Mouse (Mus musculus) stomach, embryonic 15.5 days (tissue): ENCODE measurements at regions not wholly inside any gene's neighbourhood (a gene's known extent, or its start where the extent isn't known, plus 50 kb on each side); places are given as distances from the start of the nearest gene placed in this dataset.

ENCODE experiments used
- ATAC-seq: fragments of 200-750 bp; cut with Nextera tagmentation; 2 replicates; pipeline ENCODE4 v1.8.0; 2017; ENCODE audit warnings: low read depth, moderate number of reproducible peaks, moderate TSS enrichment; ENCODE audit not compliant: insufficient read depth, low FRiP score
- H3K27ac ChIP-seq: fragments of 300-500 bp; sonication (generic); 2 replicates; pipeline ENCODE4 v1.5.1; 2015; ENCODE audit warnings: mild to moderate bottlenecking, inconsistent platforms
- H3K27me3 ChIP-seq: fragments of 300-500 bp; sonication (generic); replicated peaks from 2 replicates; pipeline ENCODE4 v1.6.1; 2015; ENCODE audit warnings: inconsistent platforms
- H3K36me3 ChIP-seq: fragments of 300-500 bp; sonication (generic); 2 replicates; pipeline ENCODE4 v1.6.1; 2015; ENCODE audit warnings: inconsistent platforms
- H3K4me1 ChIP-seq: fragments of 300-500 bp; sonication (generic); 2 replicates; pipeline ENCODE4 v1.6.1; 2015; ENCODE audit warnings: inconsistent platforms
- H3K4me2 ChIP-seq: fragments of 300-500 bp; sonication (generic); 2 replicates; pipeline ENCODE4 v1.6.1; 2015; ENCODE audit warnings: mild to moderate bottlenecking, inconsistent platforms
- H3K4me3 ChIP-seq: fragments of 300-500 bp; sonication (generic); replicated peaks from 2 replicates; pipeline ENCODE4 v1.5.1; 2015; ENCODE audit warnings: inconsistent platforms
- H3K9ac ChIP-seq: fragments of 300-500 bp; sonication (generic); 2 replicates; pipeline ENCODE4 v1.6.1; 2015; ENCODE audit warnings: inconsistent platforms
- H3K9me3 ChIP-seq: fragments of 300-500 bp; sonication (generic); 2 replicates; pipeline ENCODE4 v1.6.1; 2016; ENCODE audit warnings: inconsistent platforms
- WGBS: fragments of 180-500 bp; shearing (Covaris S2); methylation state at CpG from one replicate; pipeline ENCODE4 v1.1.7; 2015; 5-methylcytosine and 5-hydroxymethylcytosine counted together

GRCm38 (mm10) chr10:96880771-96881170, 264.0 kb downstream of the Btg1 start:
- Histone ChIP-seq H3K27ac (no peak overlapping the region), H3K9me3 (no peaks in the 10 kb centered on the region), H3K4me3 (no peak overlapping the region), H3K4me1 (no peaks in the 10 kb centered on the region), H3K4me2 (no peak overlapping the region), H3K27me3 (no peaks in the 10 kb centered on the region), H3K36me3 (no peaks in the 10 kb centered on the region), H3K9ac (no peak overlapping the region)
- 68% methylated on average over 5 of the region's 5 CpGs for WGBS
- no peak for ATAC-seq

- no peak overlapping the region for H3K4me3 ChIP-seq
- H3K36me3 ChIP-seq: no peaks in the 10 kb centered on the region
- no peak overlapping the region for H3K9ac ChIP-seq
- no peaks in the 10 kb centered on the region for H3K9me3 ChIP-seq
- no peaks in the 10 kb centered on the region for H3K27me3 ChIP-seq
- H3K27ac ChIP-seq: no peak overlapping the region
- H3K4me1 ChIP-seq: no peaks in the 10 kb centered on the region
- no peak for ATAC-seq
- no peak overlapping the region for H3K4me2 ChIP-seq
- 87% methylated on average over 5 of the region's 5 CpGs for WGBS
These were observed 264.4 kb downstream of the Btg1 start for GRCm38 (mm10) chr10:96881212-96881611.

GRCm38 (mm10) chr10:96881660-96882059, 264.9 kb downstream of the Btg1 start:
- Histone ChIP-seq H3K9ac (no peak overlapping the region), H3K27ac (no peak overlapping the region), H3K4me1 (no peaks in the 10 kb centered on the region), H3K4me3 (no peak overlapping the region), H3K36me3 (no peaks in the 10 kb centered on the region), H3K27me3 (no peaks in the 10 kb centered on the region), H3K4me2 (no peak overlapping the region), H3K9me3 (no peaks in the 10 kb centered on the region)
- no peak for ATAC-seq
- 70% methylated on average over 2 of the region's 2 CpGs for WGBS

- no peak overlapping the region for H3K9ac ChIP-seq
- no peaks in the 10 kb centered on the region for H3K4me1 ChIP-seq
- H3K4me3 ChIP-seq: no peak overlapping the region
- 62% methylated on average over 1 of the region's 1 CpGs for WGBS
- H3K27me3 ChIP-seq: no peaks in the 10 kb centered on the region
- no peak overlapping the region for H3K27ac ChIP-seq
- no peaks in the 10 kb centered on the region for H3K36me3 ChIP-seq
- ATAC-seq: no peak
- H3K9me3 ChIP-seq: no peaks in the 10 kb centered on the region
- no peak overlapping the region for H3K4me2 ChIP-seq
These were observed 284.3 kb downstream of the Btg1 start for GRCm38 (mm10) chr10:96901150-96901549.

GRCm38 (mm10) chr10:96905098-96905809, 288.4 kb downstream of the Btg1 start:
- Histone ChIP-seq H3K27me3 (no peaks in the 10 kb centered on the region), H3K4me3 (no peak overlapping the region), H3K4me2 (no peak overlapping the region), H3K9ac (no peak overlapping the region), H3K9me3 (no peaks in the 10 kb centered on the region), H3K36me3 (no peaks in the 10 kb centered on the region), H3K27ac (no peak overlapping the region), H3K4me1 (no peaks in the 10 kb centered on the region)
- WGBS: 82% methylated on average over 4 of the region's 4 CpGs
- ATAC-seq: no peak

- Histone ChIP-seq H3K4me2 (no peak overlapping the region), H3K9me3 (no peaks in the 10 kb centered on the region), H3K27me3 (no peaks in the 10 kb centered on the region), H3K9ac (no peak overlapping the region), H3K4me3 (no peak overlapping the region), H3K4me1 (no peaks in the 10 kb centered on the region), H3K27ac (no peak overlapping the region), H3K36me3 (no peaks in the 10 kb centered on the region)
- no peak for ATAC-seq
- WGBS: 54% methylated on average over 1 of the region's 1 CpGs
These were observed 293.0 kb downstream of the Btg1 start for GRCm38 (mm10) chr10:96909661-96910315.

- WGBS: 51% methylated on average over 1 of the region's 1 CpGs
- no peak overlapping the region for H3K9ac ChIP-seq
- H3K27me3 ChIP-seq: no peaks in the 10 kb centered on the region
- no peak overlapping the region for H3K27ac ChIP-seq
- no peak for ATAC-seq
- H3K4me2 ChIP-seq: no peak overlapping the region
- no peaks in the 10 kb centered on the region for H3K9me3 ChIP-seq
- H3K4me3 ChIP-seq: no peak overlapping the region
- H3K4me1 ChIP-seq: no peaks in the 10 kb centered on the region
- H3K36me3 ChIP-seq: no peaks in the 10 kb centered on the region
These were observed 304.4 kb downstream of the Btg1 start for GRCm38 (mm10) chr10:96921181-96921580.

- no peak overlapping the region for H3K4me3 ChIP-seq
- peak; percentile 65; the same call in 1 of the 2 replicates for ATAC-seq
- H3K27ac ChIP-seq: peak overlapping the region; percentile 61
- no peaks in the 10 kb centered on the region for H3K9me3 ChIP-seq
- no peaks in the 10 kb centered on the region for H3K27me3 ChIP-seq
- no peaks in the 10 kb centered on the region for H3K4me1 ChIP-seq
- 51% methylated on average over 2 of the region's 2 CpGs for WGBS
- H3K36me3 ChIP-seq: no peaks in the 10 kb centered on the region
- H3K9ac ChIP-seq: no peak overlapping the region
- H3K4me2 ChIP-seq: no peak overlapping the region
These were observed 307.5 kb downstream of the Btg1 start for GRCm38 (mm10) chr10:96924266-96924672.

GRCm38 (mm10) chr10:96924722-96925121, 307.9 kb downstream of the Btg1 start:
- Histone ChIP-seq H3K4me3 (no peak overlapping the region), H3K9me3 (no peaks in the 10 kb centered on the region), H3K4me2 (no peak overlapping the region), H3K4me1 (no peaks in the 10 kb centered on the region), H3K27me3 (no peaks in the 10 kb centered on the region), H3K27ac (peak overlapping the region; percentile 61), H3K36me3 (no peaks in the 10 kb centered on the region), H3K9ac (no peak overlapping the region)
- ATAC-seq: peak; percentile 84
- WGBS: 64% methylated on average over 4 of the region's 4 CpGs

GRCm38 (mm10) chr10:96925771-96926170, 309.0 kb downstream of the Btg1 start:
- WGBS: 61% methylated on average over 2 of the region's 2 CpGs
- peak overlapping the region; percentile 59; the same call in 1 of the 2 replicates for H3K27ac ChIP-seq
- H3K36me3 ChIP-seq: no peaks in the 10 kb centered on the region
- no peaks in the 10 kb centered on the region for H3K27me3 ChIP-seq
- no peaks in the 10 kb centered on the region for H3K4me1 ChIP-seq
- no peaks in the 10 kb centered on the region for H3K9me3 ChIP-seq
- no peak overlapping the region for H3K4me2 ChIP-seq
- no peak for ATAC-seq
- no peak overlapping the region for H3K4me3 ChIP-seq
- H3K9ac ChIP-seq: no peak overlapping the region

- H3K27ac ChIP-seq: no peak overlapping the region
- no peaks in the 10 kb centered on the region for H3K4me1 ChIP-seq
- ATAC-seq: no peak
- no peaks in the 10 kb centered on the region for H3K36me3 ChIP-seq
- no peak overlapping the region for H3K4me3 ChIP-seq
- H3K9ac ChIP-seq: no peak overlapping the region
- 70% methylated on average over 4 of the region's 4 CpGs for WGBS
- H3K4me2 ChIP-seq: no peak overlapping the region
- H3K27me3 ChIP-seq: no peaks in the 10 kb centered on the region
- no peaks in the 10 kb centered on the region for H3K9me3 ChIP-seq
These were observed 317.9 kb downstream of the Btg1 start for GRCm38 (mm10) chr10:96934661-96935060.

- Histone ChIP-seq H3K9ac (no peak overlapping the region), H3K36me3 (no peaks in the 10 kb centered on the region), H3K9me3 (no peaks in the 10 kb centered on the region), H3K4me3 (no peak overlapping the region), H3K27ac (no peak overlapping the region), H3K27me3 (no peaks in the 10 kb centered on the region), H3K4me1 (no peaks in the 10 kb centered on the region), H3K4me2 (no peak overlapping the region)
- no peak for ATAC-seq
- WGBS: 92% methylated on average over 6 of the region's 6 CpGs
These were observed 324.2 kb downstream of the Btg1 start for GRCm38 (mm10) chr10:96940887-96941518.
